Mouse (Mus musculus): ENCODE data around the gene Klrb1f. TPM values are rescaled to one million over a fixed set of nuclear protein-coding genes. Genes with fewer than 3 reads are reported as not detected.

Klrb1f gene
- total RNA-seq, 2 experiments from 2014 or later: not detected

DNA sequence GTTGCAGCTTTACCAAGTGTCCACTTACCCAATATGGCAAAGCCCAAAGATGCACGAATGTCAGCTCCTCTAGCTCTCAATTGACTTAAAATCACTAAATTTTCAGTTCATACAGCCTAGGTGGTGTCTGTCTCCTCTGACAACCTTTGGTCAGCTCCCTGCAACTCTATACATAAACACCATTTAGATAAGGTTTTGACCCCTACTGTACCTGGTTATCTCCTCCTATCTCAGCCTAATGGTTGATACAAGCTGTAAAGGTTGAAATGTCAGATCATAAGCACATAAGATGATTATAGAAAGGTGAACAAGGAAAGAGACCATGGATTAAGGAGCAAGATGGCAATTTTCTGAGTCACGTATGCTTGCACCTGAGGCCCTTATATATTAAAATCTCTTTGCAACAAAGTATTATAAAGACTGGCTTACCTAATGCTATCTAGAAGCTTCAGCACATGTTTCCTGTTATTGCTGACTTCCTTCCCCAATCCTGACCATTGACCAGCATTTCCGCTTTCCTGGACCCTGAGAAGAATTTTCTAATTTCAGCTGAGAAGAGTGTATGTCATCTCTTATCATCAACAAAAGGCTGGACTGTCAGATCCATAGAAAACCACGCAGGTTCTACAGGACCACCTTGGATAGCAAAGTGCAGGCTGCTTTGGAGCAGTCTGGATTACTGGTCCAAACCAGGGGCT is 57.3 kb downstream of the Klrb1f start:
- intact Hi-C loops (cut with DNase I): no loop called here
- no peak for DNase-seq (ENCODE audit: low spot score in 2 of 2)

Other genes with a start within 250 kb of the Klrb1f start
- not detected for gene Gm44511, start 219.6 kb upstream of the Klrb1f start, total RNA-seq (2021)
- gene Klrb1b, start 219.6 kb upstream of the Klrb1f start, total RNA-seq (2021): not detected
- under 1 TPM in 1 of 2 experiments, not detected in 1; 0.15 TPM for gene Clec2i, start 158.3 kb upstream of the Klrb1f start, total RNA-seq (2021)
- gene BC035044, start 154.8 kb upstream of the Klrb1f start, total RNA-seq (2021): 1 to 10 TPM in 1 of 2 experiments, under 1 TPM in 1; 0.97 to 1.3 TPM
- gene Clec2g, start 111.5 kb upstream of the Klrb1f start, total RNA-seq (2021): 1 to 10 TPM in 1 of 2 experiments, not detected in 1; 1.5 TPM
- not detected for gene Clec2e, start 55.0 kb downstream of the Klrb1f start, total RNA-seq (2021)
- 1 to 10 TPM; 6.1 to 8.0 TPM for gene Clec2d, start 134.7 kb downstream of the Klrb1f start, total RNA-seq (2021)
- not detected for gene Cd69, start 229.5 kb downstream of the Klrb1f start, total RNA-seq (2021)